Mouse (Mus musculus) heart, postnatal 0 days (tissue): ENCODE results near the gene Pigu.

ENCODE experiments used
- CTCF ChIP-seq: IDR thresholded peaks from 2 replicates; pipeline ENCODE4 v1.5.1; 2016; ENCODE audit warnings: antibody characterized with exemption, control low read depth, low read depth
- EP300 ChIP-seq: IDR thresholded peaks from 2 replicates; pipeline ENCODE4 v1.6.1; 2016; ENCODE audit warnings: antibody characterized with exemption, low read depth

DNA sequence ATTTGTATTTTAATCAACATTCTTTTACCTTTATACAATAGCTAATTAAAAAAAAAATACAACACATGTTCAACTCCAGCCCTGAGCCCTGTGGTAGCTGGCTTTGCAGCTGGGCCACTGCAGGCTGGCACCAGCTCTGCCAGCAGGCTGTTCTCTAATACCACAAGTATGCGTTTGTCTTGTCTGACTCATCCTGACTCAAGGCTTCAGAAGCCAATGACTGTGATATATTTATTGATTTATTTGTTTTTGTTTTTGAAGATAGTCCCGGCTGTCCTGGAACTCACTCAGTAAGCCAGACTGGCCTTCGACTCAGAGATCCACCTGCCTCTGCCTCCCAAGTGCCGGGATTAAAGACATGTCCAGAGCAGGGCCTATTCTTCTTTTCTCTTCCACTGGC is 63.3 kb downstream of the Pigu start:
- TF ChIP-seq EP300, result no peak
- no peak for TF ChIP-seq CTCF
